Mouse (Mus musculus) embryonic facial prominence, embryonic 15.5 days (tissue): ENCODE results near the gene Hspg2. TPM values are rescaled to one million over a fixed set of nuclear protein-coding genes. Genes with fewer than 3 reads are reported as not detected.
A peak's percentile ranks its signal among the peaks of the same experiment; 100 is the strongest.

Source experiments
- ATAC-seq: fragments of 200-750 bp; cut with Nextera tagmentation; 2 replicates; pipeline ENCODE4 v1.8.0; 2017; ENCODE audit warnings: low read depth, moderate TSS enrichment; ENCODE audit not compliant: insufficient number of reproducible peaks, low FRiP score, low TSS enrichment
- H3K27ac ChIP-seq: fragments of 300-500 bp; sonication (generic); replicated peaks from 2 replicates; pipeline ENCODE4 v1.5.1; 2015; ENCODE audit warnings: mild to moderate bottlenecking, inconsistent platforms
- H3K27me3 ChIP-seq: fragments of 300-500 bp; sonication (generic); 2 replicates; pipeline ENCODE4 v1.6.1; 2015; ENCODE audit warnings: inconsistent platforms
- H3K36me3 ChIP-seq: fragments of 300-500 bp; sonication (generic); 2 replicates; pipeline ENCODE4 v1.6.1; 2015; ENCODE audit warnings: mild to moderate bottlenecking, inconsistent platforms
- H3K4me1 ChIP-seq: fragments of 300-500 bp; sonication (generic); 2 replicates; pipeline ENCODE4 v1.6.1; 2015; ENCODE audit warnings: inconsistent platforms
- H3K4me2 ChIP-seq: fragments of 300-500 bp; sonication (generic); replicated peaks from 2 replicates; pipeline ENCODE4 v1.6.1; 2015; ENCODE audit warnings: mild to moderate bottlenecking, inconsistent platforms
- H3K4me3 ChIP-seq: fragments of 300-500 bp; sonication (generic); replicated peaks from 2 replicates; pipeline ENCODE4 v1.5.1; 2015; ENCODE audit warnings: mild to moderate bottlenecking, inconsistent platforms
- H3K9ac ChIP-seq: fragments of 300-500 bp; sonication (generic); 2 replicates; pipeline ENCODE4 v1.6.1; 2015; ENCODE audit warnings: inconsistent platforms
- H3K9me3 ChIP-seq: fragments of 300-500 bp; sonication (generic); replicated peaks from 2 replicates; pipeline ENCODE4 v1.6.1; 2016; ENCODE audit warnings: inconsistent platforms
- WGBS: fragments of 180-500 bp; shearing (Covaris S2); methylation state at CpG from one replicate; pipeline ENCODE4 v1.1.7; 2015; 5-methylcytosine and 5-hydroxymethylcytosine counted together
- polyA plus RNA-seq: library from polyadenylated mRNA; unstranded; fragments of >200 nt; fragmentation: Nextera tagmentation; extraction: Ambion mirVana; gene quantifications from 2 replicates; pipeline ENCODE4 v1.2.1, GENCODE M21; 2015

The Hspg2 gene
- polyA plus RNA-seq, 1 experiment from 2014 or later, result 48.5 TPM

DNA sequence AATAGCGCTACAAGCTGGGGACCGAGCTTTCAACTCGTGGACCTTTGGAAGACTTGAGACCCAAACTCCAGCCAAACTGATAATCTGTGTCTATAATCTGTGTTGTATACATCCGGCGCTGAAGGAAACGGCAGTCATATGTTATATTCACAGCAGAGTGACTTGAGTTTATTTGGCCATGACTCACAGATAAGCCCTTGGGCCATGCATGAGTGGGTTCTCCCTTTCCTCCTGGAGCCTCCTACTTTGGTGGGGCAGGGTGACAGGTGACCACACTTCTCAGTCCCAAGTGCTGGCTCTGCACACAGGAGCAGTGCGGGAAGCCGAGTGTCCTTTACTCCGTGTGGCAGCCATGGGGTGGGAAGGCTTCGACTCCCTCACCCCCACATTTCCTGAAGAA, 38.1 kb downstream of the Hspg2 start:
- no peak for ATAC-seq
- 88% methylated on average over 10 of the region's 10 CpGs for WGBS
- Histone ChIP-seq H3K4me2 (no peak overlapping the region), H3K27me3 (no peaks in the 10 kb centered on the region), H3K9ac (no peak overlapping the region), H3K4me1 (peaks cover 7% of the 10 kb centered on the region; the same call in 1 of the 2 replicates), H3K36me3 (peaks cover 72% of the 10 kb centered on the region), H3K4me3 (no peak overlapping the region), H3K9me3 (no peaks in the 10 kb centered on the region), H3K27ac (no peak overlapping the region)

DNA sequence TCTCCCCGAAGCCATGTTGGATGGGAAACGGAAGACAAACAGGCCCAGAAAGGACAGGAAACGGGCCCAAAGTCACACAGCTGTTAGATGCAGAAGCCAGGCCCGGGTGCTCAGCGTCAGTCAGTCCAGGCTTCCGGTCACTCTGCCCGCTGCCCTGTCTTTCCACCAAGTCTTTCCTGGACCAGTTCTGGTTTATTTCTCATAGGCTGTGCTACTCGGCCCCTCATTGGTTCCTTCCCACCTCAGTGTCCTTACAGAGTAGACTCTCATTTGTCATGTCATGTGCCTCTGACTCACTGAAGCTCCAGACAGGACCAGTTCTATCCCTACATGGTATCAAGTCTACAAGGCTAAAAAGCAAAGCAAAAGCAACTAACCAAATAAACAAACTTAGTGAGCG, 41.0 kb downstream of the Hspg2 start:
- no peak overlapping the region for H3K27ac ChIP-seq
- H3K9ac ChIP-seq, result no peak overlapping the region
- WGBS, result 82% methylated on average over 9 of the region's 9 CpGs
- H3K27me3 ChIP-seq, result no peaks in the 10 kb centered on the region
- no peak overlapping the region for H3K4me3 ChIP-seq
- H3K4me2 ChIP-seq, result no peak overlapping the region
- H3K4me1 ChIP-seq, result no peaks in the 10 kb centered on the region
- H3K36me3 ChIP-seq, result peaks cover 72% of the 10 kb centered on the region
- no peaks in the 10 kb centered on the region for H3K9me3 ChIP-seq
- no peak for ATAC-seq

- WGBS, result 86% methylated on average over 15 of the region's 15 CpGs
- Histone ChIP-seq H3K27me3 (no peaks in the 10 kb centered on the region), H3K36me3 (peaks cover 74% of the 10 kb centered on the region), H3K4me3 (no peak overlapping the region), H3K9me3 (no peaks in the 10 kb centered on the region), H3K27ac (no peak overlapping the region), H3K4me2 (no peak overlapping the region), H3K4me1 (no peaks in the 10 kb centered on the region), H3K9ac (no peak overlapping the region)
- peak; percentile 10; the same call in 1 of the 2 replicates for ATAC-seq
Measured at GRCm38 (mm10) chr4:137510021-137510696, 41.6 kb downstream of the Hspg2 start.

- peaks cover 97% of the 10 kb centered on the region for H3K36me3 ChIP-seq
- H3K9ac ChIP-seq, result no peak overlapping the region
- H3K4me2 ChIP-seq, result no peak overlapping the region
- no peak overlapping the region for H3K4me3 ChIP-seq
- H3K27ac ChIP-seq, result no peak overlapping the region
- no peaks in the 10 kb centered on the region for H3K9me3 ChIP-seq
- no peak for ATAC-seq
- H3K27me3 ChIP-seq, result no peaks in the 10 kb centered on the region
- no peaks in the 10 kb centered on the region for H3K4me1 ChIP-seq
- 79% methylated on average over 6 of the region's 6 CpGs for WGBS
Measured at GRCm38 (mm10) chr4:137512897-137513296, 44.3 kb downstream of the Hspg2 start.

- Histone ChIP-seq H3K9ac (no peak overlapping the region), H3K4me1 (no peaks in the 10 kb centered on the region), H3K4me3 (no peak overlapping the region), H3K36me3 (peaks cover 98% of the 10 kb centered on the region), H3K27me3 (no peaks in the 10 kb centered on the region), H3K9me3 (no peaks in the 10 kb centered on the region), H3K27ac (no peak overlapping the region), H3K4me2 (no peak overlapping the region)
- ATAC-seq, result no peak
- WGBS, result 86% methylated on average over 36 of the region's 36 CpGs
Measured at GRCm38 (mm10) chr4:137517989-137518691, 49.6 kb downstream of the Hspg2 start.

DNA sequence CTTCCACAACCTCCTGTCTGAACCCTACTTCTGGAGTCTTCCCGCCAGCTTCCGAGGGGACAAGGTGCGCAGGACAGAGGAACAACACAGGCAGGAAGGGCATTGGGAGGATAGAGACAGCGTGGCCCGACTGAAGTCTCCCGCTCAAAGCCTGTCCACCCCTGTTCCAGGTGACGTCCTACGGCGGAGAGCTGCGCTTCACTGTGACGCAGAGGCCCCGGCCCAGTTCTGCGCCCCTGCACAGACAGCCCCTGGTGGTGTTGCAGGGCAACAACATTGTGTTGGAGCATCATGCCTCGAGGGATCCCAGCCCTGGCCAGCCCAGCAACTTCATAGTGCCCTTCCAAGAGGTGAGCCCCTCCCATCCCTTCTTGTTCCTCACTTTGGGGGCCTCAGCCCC, 50.2 kb downstream of the Hspg2 start:
- WGBS, result 90% methylated on average over 14 of the region's 14 CpGs
- H3K4me2 ChIP-seq, result no peak overlapping the region

GRCm38 (mm10) chr4:137520346-137520745, 51.8 kb downstream of the Hspg2 start:
- Histone ChIP-seq H3K36me3 (peaks cover 98% of the 10 kb centered on the region), H3K9ac (no peak overlapping the region), H3K4me1 (no peaks in the 10 kb centered on the region), H3K27me3 (no peaks in the 10 kb centered on the region), H3K27ac (no peak overlapping the region), H3K9me3 (no peaks in the 10 kb centered on the region), H3K4me3 (no peak overlapping the region), H3K4me2 (no peak overlapping the region)
- 92% methylated on average over 5 of the region's 5 CpGs for WGBS
- no peak for ATAC-seq

More for the DNA sequence above, 50.2 kb downstream of the Hspg2 start:
- no peak overlapping the region for H3K4me3 ChIP-seq
- H3K27me3 ChIP-seq, result no peaks in the 10 kb centered on the region
- H3K36me3 ChIP-seq, result peaks cover 98% of the 10 kb centered on the region
- H3K9me3 ChIP-seq, result no peaks in the 10 kb centered on the region
- no peak overlapping the region for H3K27ac ChIP-seq
- no peaks in the 10 kb centered on the region for H3K4me1 ChIP-seq
- H3K9ac ChIP-seq, result no peak overlapping the region
- ATAC-seq, result no peak

- WGBS, result 87% methylated on average over 11 of the region's 11 CpGs
- H3K27ac ChIP-seq, result no peak overlapping the region
- ATAC-seq, result no peak
- H3K9me3 ChIP-seq, result no peaks in the 10 kb centered on the region
- no peak overlapping the region for H3K9ac ChIP-seq
- no peak overlapping the region for H3K4me2 ChIP-seq
- H3K36me3 ChIP-seq, result peaks cover 88% of the 10 kb centered on the region
- no peaks in the 10 kb centered on the region for H3K27me3 ChIP-seq
- no peaks in the 10 kb centered on the region for H3K4me1 ChIP-seq
- H3K4me3 ChIP-seq, result no peak overlapping the region
Measured at GRCm38 (mm10) chr4:137521966-137522365, 53.4 kb downstream of the Hspg2 start.

DNA sequence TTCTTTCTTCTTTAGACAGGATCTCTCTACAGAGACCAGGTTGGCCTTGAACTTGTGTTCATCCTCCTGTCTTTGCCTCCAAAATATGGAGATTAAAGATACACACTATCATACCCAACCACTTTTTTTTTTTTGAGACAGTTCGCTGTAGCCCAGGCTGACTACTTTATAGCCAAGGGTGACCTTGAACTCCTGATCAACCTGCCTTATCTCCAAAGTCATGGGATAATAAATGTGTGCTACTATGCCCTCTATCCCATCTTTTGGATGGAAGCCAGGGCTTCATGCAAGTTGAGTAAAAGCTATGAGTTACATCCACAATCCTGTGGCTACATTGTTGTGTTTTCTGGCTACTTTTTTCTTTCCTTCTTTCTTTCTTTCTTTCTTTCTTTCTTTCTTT, 56.9 kb downstream of the Hspg2 start:
- Histone ChIP-seq H3K9me3 (no peaks in the 10 kb centered on the region), H3K4me2 (no peak overlapping the region), H3K27me3 (no peaks in the 10 kb centered on the region), H3K4me3 (no peak overlapping the region), H3K27ac (no peak overlapping the region), H3K4me1 (no peaks in the 10 kb centered on the region), H3K9ac (no peak overlapping the region), H3K36me3 (peaks cover 87% of the 10 kb centered on the region)
- ATAC-seq, result no peak
- WGBS, result 100% methylated on average over 1 of the region's 1 CpGs

- no peaks in the 10 kb centered on the region for H3K27me3 ChIP-seq
- no peak overlapping the region for H3K27ac ChIP-seq
- peaks cover 86% of the 10 kb centered on the region for H3K36me3 ChIP-seq
- ATAC-seq, result no peak
- no peak overlapping the region for H3K4me3 ChIP-seq
- no peaks in the 10 kb centered on the region for H3K9me3 ChIP-seq
- 58% methylated on average over 4 of the region's 4 CpGs for WGBS
- no peak overlapping the region for H3K4me2 ChIP-seq
- H3K9ac ChIP-seq, result no peak overlapping the region
- no peaks in the 10 kb centered on the region for H3K4me1 ChIP-seq
Measured at GRCm38 (mm10) chr4:137527368-137527767, 58.8 kb downstream of the Hspg2 start.

DNA sequence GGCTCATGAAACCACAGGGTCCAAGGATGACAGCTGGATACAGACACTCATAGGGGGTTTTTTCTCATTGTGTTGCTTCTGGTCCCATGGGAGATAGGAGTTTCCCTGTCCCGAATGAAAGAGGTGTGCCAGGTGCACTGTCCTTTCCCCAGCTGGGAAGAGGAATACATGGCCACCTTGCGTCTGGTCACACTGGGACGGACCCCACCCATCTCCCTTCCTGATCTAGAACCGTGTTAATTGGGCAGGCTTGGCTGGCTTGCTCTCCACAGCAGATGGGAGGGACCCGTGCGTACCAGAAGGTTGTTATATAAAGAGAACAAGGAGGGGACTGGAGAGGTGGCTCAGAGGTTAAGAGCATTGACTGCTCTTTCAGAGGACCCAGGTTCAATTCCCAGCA, 59.3 kb downstream of the Hspg2 start:
- H3K27me3 ChIP-seq, result no peaks in the 10 kb centered on the region
- H3K4me2 ChIP-seq, result no peak overlapping the region
- no peak overlapping the region for H3K9ac ChIP-seq
- H3K9me3 ChIP-seq, result no peaks in the 10 kb centered on the region
- ATAC-seq, result no peak
- H3K4me1 ChIP-seq, result no peaks in the 10 kb centered on the region
- peaks cover 83% of the 10 kb centered on the region for H3K36me3 ChIP-seq
- no peak overlapping the region for H3K27ac ChIP-seq
- 88% methylated on average over 6 of the region's 6 CpGs for WGBS
- no peak overlapping the region for H3K4me3 ChIP-seq

DNA sequence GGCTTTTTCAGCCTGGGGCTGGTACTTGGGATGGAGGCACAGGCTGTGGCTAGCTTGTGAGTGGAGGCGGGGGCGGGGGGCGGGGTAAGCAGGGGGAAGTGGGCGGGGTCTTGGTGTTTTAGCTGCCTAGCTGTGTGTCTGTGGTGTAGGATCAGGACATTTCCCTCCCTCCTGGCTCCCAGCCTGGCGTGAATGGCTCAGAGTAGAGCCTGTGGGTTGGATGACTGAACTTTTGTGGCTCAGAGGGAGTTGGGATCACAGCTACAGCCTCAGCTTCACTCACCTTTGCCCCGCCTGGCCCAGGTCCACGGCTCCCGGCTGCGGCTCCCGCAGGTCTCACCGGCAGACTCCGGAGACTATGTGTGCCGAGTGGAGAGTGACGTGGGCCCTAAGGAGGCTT, 71.8 kb downstream of the Hspg2 start:
- H3K36me3 ChIP-seq, result peaks cover 97% of the 10 kb centered on the region
- 0 out of 2 replicates have a peak, but pooled peaks have one; percentile 41 for ATAC-seq
- H3K27ac ChIP-seq, result no peak overlapping the region

More for the DNA sequence above, 71.8 kb downstream of the Hspg2 start:
- Histone ChIP-seq H3K27me3 (no peaks in the 10 kb centered on the region), H3K4me3 (no peak overlapping the region), H3K9me3 (no peaks in the 10 kb centered on the region), H3K4me2 (no peak overlapping the region), H3K9ac (no peak overlapping the region), H3K4me1 (no peaks in the 10 kb centered on the region)
- WGBS, result 71% methylated on average over 13 of the region's 14 CpGs
